Mouse (Mus musculus) MEL (cell line): Measurements from ENCODE around the gene Fcer2a. TPM values are rescaled to one million over a fixed set of nuclear protein-coding genes. Genes with fewer than 3 reads are reported as not detected.
A peak's percentile ranks its signal among the peaks of the same experiment; 100 is the strongest.

Experiments
- DNase-seq: peaks from one replicate; pipeline ENCODE4 v3.0.0; 2011; ENCODE audit warnings: low read depth, low spot score
- H3K27ac ChIP-seq: 2 replicates; pipeline ENCODE4 v1.5.1; 2012; ENCODE audit warnings: low read depth, mild to moderate bottlenecking, control low read depth, low read length, moderate library complexity; ENCODE audit not compliant: control insufficient read depth
- H3K27me3 ChIP-seq, 2 experiments: fragments of 150-350 bp in 1 of 2; sonication (generic) in 1 of 2; 2 replicates each; pipeline ENCODE4 v1.6.1; 2012; ENCODE audit warnings: low read length in 2 of 2, mild to moderate bottlenecking in 2 of 2, improper control_type of control experiment in 1 of 2, moderate library complexity in 1 of 2; ENCODE audit not compliant: insufficient read depth in 2 of 2, control insufficient read depth in 1 of 2
- H3K36me3 ChIP-seq, 2 experiments: 2 replicates each; pipeline ENCODE4 v1.6.1; 2012 to 2014; ENCODE audit warnings: low read length in 2 of 2, improper control_type of control experiment in 1 of 2, inconsistent platforms in 1 of 2, mild to moderate bottlenecking in 1 of 2; ENCODE audit not compliant: insufficient read depth in 2 of 2, control insufficient read depth in 1 of 2
- H3K4me1 ChIP-seq, 2 experiments: fragments of 150-350 bp in 1 of 2; sonication (generic) in 1 of 2; 2 replicates each; pipeline ENCODE4 v1.6.1; 2012; ENCODE audit warnings: low read length in 2 of 2, improper control_type of control experiment in 1 of 2, mild to moderate bottlenecking in 1 of 2; ENCODE audit not compliant: insufficient read depth in 2 of 2, control insufficient read depth in 1 of 2
- H3K4me3 ChIP-seq, 2 experiments: fragments of 150-350 bp in 1 of 2; sonication (generic) in 1 of 2; 2 replicates each; pipeline ENCODE4 v1.5.1; 2012; ENCODE audit warnings: low read depth in 2 of 2, low read length in 2 of 2, mild to moderate bottlenecking in 2 of 2, moderate library complexity in 2 of 2, control low read depth in 1 of 2, improper control_type of control experiment in 1 of 2; ENCODE audit not compliant: control insufficient read depth in 1 of 2, insufficient read depth in 1 of 2
- H3K79me2 ChIP-seq: 2 replicates; pipeline ENCODE4 v1.6.1; 2012; ENCODE audit warnings: mild to moderate bottlenecking, low read length, moderate library complexity; ENCODE audit not compliant: control insufficient read depth, poor library complexity, insufficient read depth
- H3K9ac ChIP-seq: 2 replicates; pipeline ENCODE4 v1.6.1; 2012; ENCODE audit warnings: low read depth, mild to moderate bottlenecking, control low read depth, low read length, moderate library complexity; ENCODE audit not compliant: control insufficient read depth, poor library complexity, severe bottlenecking
- H3K9me3 ChIP-seq: fragments of 150-350 bp; sonication (generic); replicated peaks from 2 replicates; pipeline ENCODE4 v1.6.1; 2012; ENCODE audit warnings: mild to moderate bottlenecking, low read length, improper control_type of control experiment, moderate library complexity; ENCODE audit not compliant: insufficient read depth
- CHD2 ChIP-seq: IDR thresholded peaks from 2 replicates; pipeline ENCODE4 v1.6.1; 2011; ENCODE audit warnings: low read length, improper control_type of control experiment
- E2F4 ChIP-seq: IDR thresholded peaks from 2 replicates; pipeline ENCODE4 v1.6.1; 2011; ENCODE audit warnings: low read depth, low read length, improper control_type of control experiment, borderline replicate concordance
- ELF1 ChIP-seq: IDR thresholded peaks from 2 replicates; pipeline ENCODE4 v1.6.1; 2014; ENCODE audit warnings: low read depth, mild to moderate bottlenecking, inconsistent platforms, low read length, improper control_type of control experiment, moderate library complexity
- ETS1 ChIP-seq: IDR thresholded peaks from 2 replicates; pipeline ENCODE4 v1.6.1; 2012; ENCODE audit warnings: low read depth, mild to moderate bottlenecking, inconsistent platforms, low read length, improper control_type of control experiment, moderate library complexity
- GATA1 ChIP-seq: IDR thresholded peaks from 2 replicates; pipeline ENCODE4 v1.6.1; 2011; ENCODE audit warnings: low read depth, low read length, improper control_type of control experiment
- KAT2A ChIP-seq: conservative IDR thresholded peaks from 2 replicates; pipeline ENCODE4 v1.6.1; 2012; ENCODE audit warnings: low read depth, low read length, improper control_type of control experiment, inconsistent platforms
- MYB ChIP-seq: IDR thresholded peaks from 2 replicates; pipeline ENCODE4 v1.6.1; 2011; ENCODE audit warnings: mild to moderate bottlenecking, low read depth, low read length, improper control_type of control experiment
- MYC ChIP-seq: IDR thresholded peaks from 2 replicates; pipeline ENCODE4 v1.6.1; 2011; ENCODE audit warnings: low read depth, mild to moderate bottlenecking, low read length, improper control_type of control experiment, moderate library complexity
- NRF1 ChIP-seq: IDR thresholded peaks from 2 replicates; pipeline ENCODE4 v1.6.1; 2014; ENCODE audit warnings: low read depth, mild to moderate bottlenecking, inconsistent platforms, low read length, improper control_type of control experiment, moderate library complexity; ENCODE audit not compliant: poor library complexity, insufficient read depth, severe bottlenecking
- POLR2AphosphoS2 ChIP-seq: IDR thresholded peaks from 2 replicates; pipeline ENCODE4 v1.6.1; 2011; ENCODE audit warnings: low read length, improper control_type of control experiment
- POLR2AphosphoS5 ChIP-seq: IDR thresholded peaks from 2 replicates; pipeline ENCODE4 v1.6.1; 2012; ENCODE audit warnings: low read depth, borderline replicate concordance, mild to moderate bottlenecking, inconsistent platforms, low read length, moderate library complexity, mixed read lengths
- SIN3A ChIP-seq: IDR thresholded peaks from 2 replicates; pipeline ENCODE4 v1.6.1; 2012; ENCODE audit warnings: low read length, improper control_type of control experiment, inconsistent platforms
- SMC3 ChIP-seq: IDR thresholded peaks from 2 replicates; pipeline ENCODE4 v1.6.1; 2011; ENCODE audit warnings: low read depth, low read length, improper control_type of control experiment
- TAL1 ChIP-seq: IDR thresholded peaks from 2 replicates; pipeline ENCODE4 v1.6.1; 2012; ENCODE audit warnings: mild to moderate bottlenecking, inconsistent platforms, low read length, moderate library complexity, mixed read lengths
- USF1 ChIP-seq: IDR thresholded peaks from 2 replicates; pipeline ENCODE4 v1.6.1; 2014; ENCODE audit warnings: low read depth, mild to moderate bottlenecking, inconsistent platforms, low read length, improper control_type of control experiment, moderate library complexity
- USF2 ChIP-seq, 2 experiments: IDR thresholded peaks; 2 replicates each; pipeline ENCODE4 v1.6.1; 2011 to 2012; ENCODE audit warnings: improper control_type of control experiment in 2 of 2, low read length in 2 of 2, borderline replicate concordance in 1 of 2, inconsistent platforms in 1 of 2, low read depth in 1 of 2, mild to moderate bottlenecking in 1 of 2; ENCODE audit not compliant: insufficient read depth in 1 of 2
- ZNF384 ChIP-seq: IDR thresholded peaks from 2 replicates; pipeline ENCODE4 v1.6.1; 2012; ENCODE audit warnings: low read depth, mild to moderate bottlenecking, inconsistent platforms, low read length, improper control_type of control experiment
- polyA plus RNA-seq, 2 experiments: library from polyadenylated mRNA; stranded (reverse) in 1 of 2; unstranded in 1 of 2; fragments of >175 nt in 1 of 2; fragments of >200 nt in 1 of 2; gene quantifications; 2 replicates each; pipeline versions ENCODE4 v1.2.1 to v1.2.4; 2012; ENCODE audit warnings: low replicate concordance in 2 of 2, low read depth in 1 of 2; ENCODE audit not compliant: insufficient read length in 2 of 2, insufficient read depth in 1 of 2, missing spikeins in 1 of 2
- total RNA-seq: library from RNA; depleted of rRNA; stranded (reverse); fragments of 300-350 nt; gene quantifications from 2 replicates; pipeline ENCODE4 v1.2.3, GENCODE M21; 2012

Gene Fcer2a
- total and polyA plus RNA-seq, 3 experiments: 0.07 TPM; not detected in 2

GRCm38 (mm10) chr8:3665507-3665906 lies 28.5 kb downstream of the Fcer2a start, which contains the start of gene Mcemp1:
Gene Mcemp1, plus strand, starts transcription at chr8:3665754.
- no peak for DNase-seq
- no peak within 1 kb of the TSS for H3K27ac ChIP-seq
- peaks cover 0 to 10% of the 10 kb centered on the region in 2 experiments; a peak in 1 of 4 replicates for H3K4me1 ChIP-seq
- TF ChIP-seq MYB: no peak
- H3K27me3 ChIP-seq: peaks cover 0 to 4% of the 10 kb centered on the region in 2 experiments; a peak in 1 of 4 replicates
- H3K36me3 ChIP-seq: peaks cover 0 to 4% of the 10 kb centered on the region in 2 experiments; a peak in 2 of 4 replicates
- H3K9me3 ChIP-seq: no peaks in the 10 kb centered on the region
- H3K4me3 ChIP-seq: no peak within 1 kb of the TSS
- peak within 1 kb of the TSS; percentile 21 for H3K9ac ChIP-seq
- no peaks in the 10 kb centered on the region for H3K79me2 ChIP-seq

GRCm38 (mm10) chr8:3664405-3664804 lies 29.6 kb downstream of the Fcer2a start:
- H3K9ac ChIP-seq: peak overlapping the region; percentile 21
- H3K36me3 ChIP-seq: peaks cover 0 to 4% of the 10 kb centered on the region in 2 experiments; a peak in 2 of 4 replicates
- no peak overlapping the region for H3K27ac ChIP-seq
- H3K4me3 ChIP-seq: no peak overlapping the region
- peaks cover 0 to 4% of the 10 kb centered on the region in 2 experiments; a peak in 1 of 4 replicates for H3K27me3 ChIP-seq
- no peak for TF ChIP-seq ZNF384
- TF ChIP-seq POLR2AphosphoS2: no peak
- 0 out of 2 replicates have a peak, but pooled peaks have one; percentile 53 for TF ChIP-seq MYC
- no peak for TF ChIP-seq E2F4
- no peak for TF ChIP-seq SIN3A
- no peak for TF ChIP-seq TAL1
- no peak for TF ChIP-seq USF2 (IDR thresholded peaks at IDR 0.05; ENCODE audit: borderline replicate concordance in 1 of 2, insufficient read depth in 1 of 2, low read depth in 1 of 2, low read length in 2 of 2)
- no peak for TF ChIP-seq KAT2A
- TF ChIP-seq GATA1: 0 out of 2 replicates have a peak, but pooled peaks have one; percentile 24
- TF ChIP-seq NRF1: no peak
- TF ChIP-seq SMC3: no peak
- TF ChIP-seq ELF1: no peak
- TF ChIP-seq POLR2AphosphoS5: no peak
- TF ChIP-seq CHD2: no peak
- no peak for TF ChIP-seq USF1
- TF ChIP-seq ETS1: no peak
- H3K4me1 ChIP-seq: peaks cover 0 to 10% of the 10 kb centered on the region in 2 experiments; a peak in 1 of 4 replicates
- H3K79me2 ChIP-seq: no peaks in the 10 kb centered on the region
- peak; percentile 66 for DNase-seq
- no peaks in the 10 kb centered on the region for H3K9me3 ChIP-seq
